Mouse (Mus musculus) liver, adult 2 months (tissue): Measurements from ENCODE around the gene Hspa8.

Source experiments
- CTCF ChIP-seq: fragments of 200-500 bp; IDR thresholded peaks from 2 replicates; pipeline ENCODE4 v1.5.1; 2011; ENCODE audit warnings: low read depth, low read length, control low read depth
- POLR2A ChIP-seq: fragments of 200-500 bp; IDR thresholded peaks from 2 replicates; pipeline ENCODE4 v1.6.1; 2011; ENCODE audit warnings: low read length, control low read depth; ENCODE audit not compliant: insufficient read depth; ENCODE audit errors: extremely low read depth

DNA sequence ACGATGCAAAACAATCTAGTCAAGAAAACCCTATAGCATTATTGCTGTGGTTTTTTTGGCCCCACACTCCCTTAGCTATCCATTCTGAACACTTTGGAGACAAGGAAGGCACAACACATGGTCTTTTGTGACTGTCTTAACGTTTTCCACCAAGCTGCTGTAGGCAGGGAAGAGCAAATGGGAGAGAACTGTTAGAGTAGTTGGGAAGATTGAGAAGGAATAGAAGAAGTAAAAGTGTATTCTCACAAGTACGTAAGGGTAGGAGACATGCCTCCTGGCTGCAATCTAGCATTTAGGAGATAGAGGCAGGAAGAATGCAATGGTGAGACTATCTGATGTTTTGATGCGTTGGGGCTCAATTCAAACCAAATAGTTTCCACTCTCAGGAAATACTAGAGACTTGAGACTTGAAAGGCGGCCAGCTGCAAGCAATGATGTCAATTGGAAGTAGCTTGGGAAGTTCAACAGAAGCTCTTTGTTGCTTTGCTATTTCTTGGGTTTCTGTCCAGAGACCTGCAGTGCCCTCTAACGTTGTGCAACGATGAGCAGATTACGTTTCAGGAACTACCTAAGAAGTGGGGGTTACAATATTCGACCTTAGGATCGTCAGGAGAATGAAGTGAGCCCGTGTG lies 6.6 kb downstream of the Hspa8 start:
- TF ChIP-seq POLR2A (no peak), CTCF (no peak)
